Comparison of ENCODE assay signal across 8 mouse cellular contexts in the genomic region with DNA sequence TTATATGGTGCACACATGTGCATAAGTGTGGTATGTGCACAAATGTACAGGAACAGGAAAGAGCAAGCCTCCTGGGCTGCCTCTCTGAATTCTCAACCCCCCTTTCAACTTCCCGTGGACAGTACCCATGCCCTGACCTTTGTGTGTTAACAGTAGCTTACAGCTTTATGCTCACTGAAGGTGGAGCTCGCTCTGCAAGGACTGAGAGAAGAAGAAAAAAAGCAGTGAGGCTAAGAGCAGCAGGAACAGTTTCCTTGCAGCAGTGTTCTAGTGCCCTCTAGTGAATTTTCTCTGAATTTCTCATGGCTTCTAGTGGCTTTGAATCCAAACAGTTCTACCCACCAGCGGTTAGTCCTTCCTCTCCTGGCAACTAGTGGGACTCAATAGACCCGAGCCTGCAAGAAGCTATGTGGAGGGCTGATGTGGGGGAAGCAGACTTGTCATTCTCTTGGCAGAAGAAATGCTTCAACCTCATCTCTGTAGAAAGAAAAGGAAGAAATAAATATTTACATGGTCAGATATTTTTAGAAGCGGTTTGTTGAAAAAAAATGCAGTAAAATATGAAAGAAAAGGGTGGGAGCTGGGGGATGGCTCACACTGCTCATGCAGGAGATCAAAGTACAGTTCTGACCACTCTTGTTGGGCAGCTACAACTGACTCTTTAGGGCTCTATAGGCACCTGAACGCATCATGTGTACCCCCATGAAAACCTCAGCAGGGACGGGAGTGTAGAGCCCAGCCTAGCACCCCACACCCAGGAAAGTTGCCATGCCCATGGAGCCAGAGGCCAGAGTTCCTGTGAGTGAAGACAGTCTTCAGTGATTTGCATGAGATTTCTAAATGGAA. TPM values are rescaled to one million over a fixed set of nuclear protein-coding genes. Genes with fewer than 3 reads are reported as not detected.
DNase-seq lines count a peak whose midpoint lies in the region; TF ChIP-seq lines count a peak whose summit lies in the region.

No protein-coding gene starts in this region.

- H3K27me3 ChIP-seq in cerebellum, adult 2 months (ENCODE audit: control insufficient read depth, insufficient read depth, low read length): no peaks in the 10 kb centered on the region

- DNase-seq in cerebellum, adult 18-20 months: peak; percentile 26 to 43
- DNase-seq in cerebellum, postnatal 4 days (ENCODE audit: low spot score in 2 of 2): no peak
- DNase-seq in A20 (ENCODE audit: low read depth, low spot score): peak; percentile 63
- DNase-seq in cerebellum, adult 2 months: peak; percentile 28 to 55
- DNase-seq in heart, postnatal 10 days: peak; percentile 61 to 75
- DNase-seq in left cerebral cortex, adult 9 months (ENCODE audit: low spot score in 2 of 2): peak; percentile 55 to 66
- DNase-seq in naive thymus-derived CD4-positive, alpha-beta T cell, adult 2 months (ENCODE audit: low read depth): peak; percentile 56
- no peak for DNase-seq in ovary, postnatal 14 days (ENCODE audit: low spot score)

- intact Hi-C loops in heart, postnatal 10 days (cut with DNase I): loop anchor here (1.0 to 5.0 kb wide), 3 partner anchors 285 to 470 kb away; no protein-coding TSS in a partner anchor

- 42% methylated on average over 7 of the region's 7 CpGs for WGBS in cerebellum, adult 2 months

- peak; percentile 77 for TF ChIP-seq CTCF in cerebellum, adult 2 months (IDR thresholded peaks at IDR 0.05; ENCODE audit: borderline replicate concordance, insufficient read depth, low read depth, low read length)

- no peak for TF ChIP-seq POLR2A in cerebellum, adult 2 months (IDR thresholded peaks at IDR 0.05; ENCODE audit: borderline replicate concordance, insufficient read depth, low read length)

- no peak overlapping the region for H3K4me3 ChIP-seq in cerebellum, adult 2 months (replicated peaks; ENCODE audit: insufficient read depth, low read depth, low read length)

- no peaks in the 10 kb centered on the region for H3K4me1 ChIP-seq in cerebellum, adult 2 months (ENCODE audit: control insufficient read depth, insufficient read depth, low read length)

- no peak overlapping the region for H3K27ac ChIP-seq in cerebellum, adult 2 months (ENCODE audit: insufficient read depth, low read length)

RNA-seq across cellular contexts. Expression of a gene that starts 11.8 kb away (rescaled TPM):
- polyA plus RNA-seq in cerebellum, adult 2 months (2012; rRNA removed): 3.7 and 4.8 TPM in 2 replicates
- total RNA-seq in heart, postnatal 10 days (2021): 10 to 100 TPM in 1 of 2 experiments, 1 to 10 TPM in 1; 8.4 to 11.7 TPM

RNA-seq across cellular contexts. Expression of a gene that starts 38.9 kb away (rescaled TPM):
- 0.14 TPM in 1 of 2 replicates, not detected in the other for polyA plus RNA-seq in cerebellum, adult 2 months (2012; rRNA removed)
- total RNA-seq in heart, postnatal 10 days (2021): not detected

Comparison
In these comparisons a context has a peak if more than half of its experiments do, and no peak if none do; other contexts are left out.
1. DNase-seq: peak in cerebellum, adult 18-20 months (2 of 2), A20 (single experiment), cerebellum, adult 2 months (2 of 2), heart, postnatal 10 days (2 of 2), left cerebral cortex, adult 9 months (2 of 2) and naive thymus-derived CD4-positive, alpha-beta T cell, adult 2 months (single experiment); none in cerebellum, postnatal 4 days (0 of 2) and ovary, postnatal 14 days (single experiment).